Mouse (Mus musculus) thymus, adult 18-20 months (tissue): ENCODE results near the gene Nsun5.

ENCODE experiments used
- DNase-seq, 2 experiments: peaks; one replicate each; pipeline ENCODE4 v3.0.0; 2022; ENCODE audit warnings: mixed read lengths in 2 of 2

The Nsun5 gene

GRCm38 (mm10) chr5:135375167-135375566 lies 5.4 kb downstream of the Nsun5 start:
- no peak for DNase-seq

GRCm38 (mm10) chr5:135376341-135376740 lies 6.6 kb downstream of the Nsun5 start:
- no peak for DNase-seq

- DNase-seq: no peak
These were observed 10.9 kb downstream of the Nsun5 start for GRCm38 (mm10) chr5:135380681-135381080.

GRCm38 (mm10) chr5:135381356-135381925 lies 11.7 kb downstream of the Nsun5 start:
- DNase-seq: no peak

- DNase-seq: no peak
These were observed 13.0 kb downstream of the Nsun5 start for GRCm38 (mm10) chr5:135382746-135383145.

GRCm38 (mm10) chr5:135383771-135384170 lies 14.0 kb downstream of the Nsun5 start:
- no peak for DNase-seq

- DNase-seq: peak; percentile 72 to 74
These were observed 24.5 kb downstream of the Nsun5 start, which contains the start of gene Pom121 for GRCm38 (mm10) chr5:135394004-135394823. Gene Pom121, minus strand, starts transcription at chr5:135394546.

- DNase-seq: no peak
These were observed 26.1 kb downstream of the Nsun5 start for GRCm38 (mm10) chr5:135395826-135396225.

- DNase-seq: no peak
These were observed 29.6 kb downstream of the Nsun5 start for GRCm38 (mm10) chr5:135399382-135399781.

- DNase-seq: no peak
These were observed 30.5 kb downstream of the Nsun5 start for GRCm38 (mm10) chr5:135400244-135400643.

- no peak for DNase-seq
These were observed 34.9 kb downstream of the Nsun5 start for GRCm38 (mm10) chr5:135404623-135405022.

GRCm38 (mm10) chr5:135405437-135405836 lies 35.7 kb downstream of the Nsun5 start:
- no peak for DNase-seq

- no peak for DNase-seq
These were observed 38.4 kb downstream of the Nsun5 start for GRCm38 (mm10) chr5:135408114-135408513.

GRCm38 (mm10) chr5:135410266-135410665 lies 40.5 kb downstream of the Nsun5 start:
- DNase-seq: no peak
